Mouse (Mus musculus) brain, embryonic 14.5 days (tissue): Measurements from ENCODE around the gene Rfc2.

Source experiments
- CTCF ChIP-seq: fragments of 200-500 bp; IDR thresholded peaks from 2 replicates; pipeline ENCODE4 v1.5.1; 2012; ENCODE audit warnings: inconsistent platforms, mild to moderate bottlenecking, moderate library complexity, borderline replicate concordance; ENCODE audit not compliant: insufficient read depth, insufficient read length; ENCODE audit errors: extremely low read depth
- POLR2A ChIP-seq: fragments of 200-500 bp; IDR thresholded peaks from 2 replicates; pipeline ENCODE4 v1.6.1; 2012; ENCODE audit warnings: mild to moderate bottlenecking, inconsistent platforms, borderline replicate concordance; ENCODE audit not compliant: poor library complexity, insufficient read depth, insufficient read length, severe bottlenecking; ENCODE audit errors: extremely low read depth

- TF ChIP-seq POLR2A (no peak), CTCF (no peak)
Measured at GRCm38 (mm10) chr5:134583884-134584213, 2.7 kb downstream of the Rfc2 start.
